Mouse (Mus musculus) intestine, postnatal 0 days (tissue): ENCODE results near the gene Adarb1. TPM values are rescaled to one million over a fixed set of nuclear protein-coding genes. Genes with fewer than 3 reads are reported as not detected.

Experiments
- ATAC-seq: fragments of 200-750 bp; cut with Nextera tagmentation; 2 replicates; pipeline ENCODE4 v1.8.0; 2017; ENCODE audit warnings: mild to moderate bottlenecking, moderate TSS enrichment, moderate library complexity
- H3K27ac ChIP-seq: fragments of 300-500 bp; sonication (generic); 2 replicates; pipeline ENCODE4 v1.5.1; 2014; ENCODE audit warnings: mild to moderate bottlenecking, low read depth, low read length, moderate library complexity
- H3K27me3 ChIP-seq: fragments of 300-500 bp; sonication (generic); replicated peaks from 2 replicates; pipeline ENCODE4 v1.6.1; 2014; ENCODE audit warnings: low read length, mixed read lengths; ENCODE audit not compliant: control insufficient read depth, insufficient read depth
- H3K36me3 ChIP-seq: fragments of 300-500 bp; sonication (generic); 2 replicates; pipeline ENCODE4 v1.6.1; 2014; ENCODE audit warnings: mild to moderate bottlenecking, moderate library complexity; ENCODE audit not compliant: control insufficient read depth, insufficient read depth
- H3K4me1 ChIP-seq: fragments of 300-500 bp; sonication (generic); replicated peaks from 2 replicates; pipeline ENCODE4 v1.6.1; 2014; ENCODE audit warnings: antibody characterized with exemption, low read length, mixed read lengths; ENCODE audit not compliant: control insufficient read depth, insufficient read depth
- H3K4me2 ChIP-seq: fragments of 300-500 bp; sonication (generic); replicated peaks from 2 replicates; pipeline ENCODE4 v1.6.1; 2014; ENCODE audit warnings: low read depth, mild to moderate bottlenecking, moderate library complexity
- H3K4me3 ChIP-seq: fragments of 300-500 bp; sonication (generic); 2 replicates; pipeline ENCODE4 v1.5.1; 2014; ENCODE audit warnings: low read depth, low read length
- H3K9ac ChIP-seq: fragments of 300-500 bp; sonication (generic); 2 replicates; pipeline ENCODE4 v1.6.1; 2014; ENCODE audit warnings: mild to moderate bottlenecking, low read depth, low read length
- H3K9me3 ChIP-seq: fragments of 300-500 bp; sonication (generic); 2 replicates; pipeline ENCODE4 v1.6.1; 2016; ENCODE audit warnings: mixed run types; ENCODE audit not compliant: control insufficient read depth
- CTCF ChIP-seq: sonication (generic); IDR thresholded peaks from 2 replicates; pipeline ENCODE4 v1.5.1; 2016; ENCODE audit warnings: low read depth, mild to moderate bottlenecking, control low read depth, antibody characterized with exemption, moderate library complexity
- WGBS: fragments of 180-500 bp; shearing (Covaris S2); extraction: QIAGEN DNeasy Blood & Tissue Kit; methylation state at CpG from one replicate; pipeline ENCODE4 v1.1.7; 2014; 5-methylcytosine and 5-hydroxymethylcytosine counted together
- polyA plus RNA-seq: library from polyadenylated mRNA; unstranded; fragments of >200 nt; fragmentation: Nextera tagmentation; extraction: Ambion mirVana; gene quantifications from 2 replicates; pipeline ENCODE4 v1.2.1, GENCODE M21; 2015

The Adarb1 gene
- polyA plus RNA-seq, 1 experiment from 2014 or later, result 1.5 TPM

GRCm38 (mm10) chr10:77427610-77428009 lies 9.5 kb upstream of the Adarb1 start:
- 26% methylated on average over 2 of the region's 2 CpGs for WGBS
- no peak overlapping the region for H3K9ac ChIP-seq
- no peaks in the 10 kb centered on the region for H3K9me3 ChIP-seq
- no peak overlapping the region for H3K4me2 ChIP-seq
- no peaks in the 10 kb centered on the region for H3K4me1 ChIP-seq
- no peak overlapping the region for H3K4me3 ChIP-seq
- no peak overlapping the region for H3K27ac ChIP-seq
- no peaks in the 10 kb centered on the region for H3K36me3 ChIP-seq
- H3K27me3 ChIP-seq, result no peaks in the 10 kb centered on the region
- TF ChIP-seq CTCF, result no peak
- ATAC-seq, result no peak

- WGBS, result 93% methylated on average over 3 of the region's 3 CpGs
- TF ChIP-seq CTCF, result no peak
- peaks cover 20% of the 10 kb centered on the region for H3K27me3 ChIP-seq
Measured at GRCm38 (mm10) chr10:77420190-77420589, 2.1 kb upstream of the Adarb1 start.

GRCm38 (mm10) chr10:77417240-77418102 lies 599 bp downstream of the Adarb1 start:
- ATAC-seq, result peak; percentile 73
- no peak overlapping the region for H3K27ac ChIP-seq
- TF ChIP-seq CTCF, result no peak

More at GRCm38 (mm10) chr10:77420190-77420589, 2.1 kb upstream of the Adarb1 start:
- Histone ChIP-seq H3K36me3 (no peaks in the 10 kb centered on the region), H3K9ac (no peak overlapping the region), H3K4me1 (peaks cover 4% of the 10 kb centered on the region; the same call in 1 of the 2 replicates), H3K27ac (no peak overlapping the region), H3K4me2 (no peak overlapping the region), H3K9me3 (no peaks in the 10 kb centered on the region), H3K4me3 (no peak overlapping the region)
- no peak for ATAC-seq

GRCm38 (mm10) chr10:77416666-77417239 lies 1.3 kb downstream of the Adarb1 start:
- 9% methylated on average over 24 of the region's 24 CpGs for WGBS
- peaks cover 4% of the 10 kb centered on the region; the same call in 1 of the 2 replicates for H3K4me1 ChIP-seq
- no peaks in the 10 kb centered on the region for H3K36me3 ChIP-seq
- peak overlapping the region; percentile 99 for H3K4me2 ChIP-seq
- no peaks in the 10 kb centered on the region for H3K9me3 ChIP-seq
- H3K4me3 ChIP-seq, result peak overlapping the region; percentile 77
- peaks cover 29% of the 10 kb centered on the region for H3K27me3 ChIP-seq
- no peak for ATAC-seq
- no peak for TF ChIP-seq CTCF
- no peak overlapping the region for H3K27ac ChIP-seq
- H3K9ac ChIP-seq, result no peak overlapping the region

More at GRCm38 (mm10) chr10:77417240-77418102, 599 bp downstream of the Adarb1 start:
- no peaks in the 10 kb centered on the region for H3K36me3 ChIP-seq
- H3K4me2 ChIP-seq, result peak overlapping the region; percentile 99
- H3K9ac ChIP-seq, result peak overlapping the region; percentile 48; the same call in 1 of the 2 replicates
- no peaks in the 10 kb centered on the region for H3K9me3 ChIP-seq
- H3K4me1 ChIP-seq, result peaks cover 4% of the 10 kb centered on the region; the same call in 1 of the 2 replicates
- WGBS, result under 1% methylated on average over 64 of the region's 70 CpGs
- peaks cover 29% of the 10 kb centered on the region for H3K27me3 ChIP-seq
- peak overlapping the region; percentile 77 for H3K4me3 ChIP-seq

GRCm38 (mm10) chr10:77415867-77416266 lies 2.2 kb downstream of the Adarb1 start:
- H3K4me3 ChIP-seq, result no peak overlapping the region
- TF ChIP-seq CTCF, result no peak
- H3K36me3 ChIP-seq, result no peaks in the 10 kb centered on the region
- no peak overlapping the region for H3K4me2 ChIP-seq
- peaks cover 4% of the 10 kb centered on the region; the same call in 1 of the 2 replicates for H3K4me1 ChIP-seq
- no peak overlapping the region for H3K9ac ChIP-seq
- H3K27me3 ChIP-seq, result peaks cover 29% of the 10 kb centered on the region
- WGBS, result 96% methylated on average over 5 of the region's 5 CpGs
- no peak overlapping the region for H3K27ac ChIP-seq
- H3K9me3 ChIP-seq, result no peaks in the 10 kb centered on the region
- ATAC-seq, result no peak

GRCm38 (mm10) chr10:77413791-77414190 lies 4.3 kb downstream of the Adarb1 start:
- WGBS, result 68% methylated on average over 2 of the region's 2 CpGs

More at GRCm38 (mm10) chr10:77413791-77414190, 4.3 kb downstream of the Adarb1 start:
- Histone ChIP-seq H3K9me3 (no peaks in the 10 kb centered on the region), H3K27me3 (peaks cover 29% of the 10 kb centered on the region), H3K4me3 (no peak overlapping the region), H3K4me1 (peaks cover 4% of the 10 kb centered on the region; the same call in 1 of the 2 replicates), H3K4me2 (no peak overlapping the region), H3K9ac (no peak overlapping the region), H3K36me3 (no peaks in the 10 kb centered on the region), H3K27ac (no peak overlapping the region)
- no peak for ATAC-seq
- TF ChIP-seq CTCF, result no peak
